Mouse (Mus musculus): ENCODE results near the gene Rbm8a. TPM values are rescaled to one million over a fixed set of nuclear protein-coding genes. Genes with fewer than 3 reads are reported as not detected.
"Not testable (repeated sequence)": the region's sequence is repeated elsewhere in the genome, so short reads cannot be mapped to it uniquely, and the experiment has no call there.

Gene Rbm8a
- total RNA-seq, 2 experiments from 2014 or later = 37.4 to 43.7 TPM

DNA sequence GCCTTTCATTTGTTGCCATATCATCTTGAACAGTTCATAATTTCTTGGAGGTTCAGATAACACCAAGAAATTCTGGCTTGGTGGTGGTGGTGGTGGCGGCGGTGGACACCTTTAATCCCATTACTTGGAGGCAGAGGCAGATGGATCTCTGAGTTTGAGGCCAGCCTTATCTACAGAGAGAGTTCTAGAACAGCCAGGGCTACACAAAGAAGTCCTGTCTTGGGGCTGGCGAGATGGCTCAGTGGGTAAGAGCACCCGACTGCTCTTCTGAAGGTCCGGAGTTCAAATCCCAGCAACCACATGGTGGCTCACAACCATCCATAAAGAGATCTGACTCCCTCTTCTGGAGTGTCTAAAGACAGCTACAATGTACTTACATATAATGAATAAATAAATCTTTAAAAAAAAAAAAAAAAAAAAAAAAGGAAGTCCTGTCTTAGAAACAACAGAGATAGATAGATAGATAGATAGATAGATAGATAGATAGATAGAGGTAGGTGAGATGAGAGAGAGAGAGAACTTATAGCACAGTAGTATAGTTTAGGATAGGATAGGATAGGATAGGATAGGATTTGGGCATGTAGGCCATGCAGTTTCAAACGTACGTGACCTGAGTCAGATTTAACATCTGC is 36.1 kb downstream of the Rbm8a start:
- DNase-seq (ENCODE audit: low spot score in 2 of 2); intact Hi-C loops (cut with DNase I): not testable (repeated sequence)

DNA sequence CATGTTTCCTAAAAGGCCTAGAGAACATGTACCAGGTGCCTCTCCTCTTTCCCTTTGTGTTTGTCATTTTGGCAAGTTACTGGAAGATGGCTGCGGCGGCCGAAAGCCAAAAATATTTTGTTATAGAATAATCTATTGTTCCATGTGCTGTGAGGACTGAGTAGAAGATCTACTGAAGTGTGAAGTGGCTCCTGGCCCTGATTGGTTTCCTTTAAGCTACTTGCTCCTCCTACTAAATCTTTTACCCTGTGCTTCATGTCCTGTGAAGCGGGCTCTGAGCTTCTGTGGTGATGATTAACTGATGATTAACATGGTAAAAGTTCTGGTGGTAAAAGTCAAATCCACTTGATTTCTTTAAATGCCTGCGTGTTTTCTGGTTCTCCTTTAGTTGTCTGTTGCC is 37.2 kb downstream of the Rbm8a start:
- intact Hi-C loops (cut with DNase I) = no loop called here
- no peak for DNase-seq (ENCODE audit: low spot score in 2 of 2)

DNA sequence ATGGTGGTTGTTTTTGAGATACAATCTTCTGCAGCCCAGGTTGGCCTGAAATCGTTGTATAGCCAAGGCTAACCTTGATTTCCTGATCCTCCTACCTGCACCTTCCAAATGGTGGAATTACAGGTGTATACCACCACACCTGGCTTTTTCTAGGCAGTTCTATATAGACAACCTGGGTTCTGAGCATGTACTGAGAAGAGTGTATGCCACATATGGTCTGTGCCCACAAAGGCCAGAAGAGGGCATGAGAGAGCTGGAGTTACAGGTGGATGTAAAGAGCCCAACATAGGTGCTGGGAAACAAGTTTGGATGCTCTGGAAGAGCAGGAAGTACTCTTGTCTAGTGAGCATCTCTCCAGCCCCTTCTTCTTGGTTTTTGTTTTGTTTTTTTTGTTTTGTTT is 37.6 kb downstream of the Rbm8a start:
- intact Hi-C loops (cut with DNase I) = no loop called here

DNA sequence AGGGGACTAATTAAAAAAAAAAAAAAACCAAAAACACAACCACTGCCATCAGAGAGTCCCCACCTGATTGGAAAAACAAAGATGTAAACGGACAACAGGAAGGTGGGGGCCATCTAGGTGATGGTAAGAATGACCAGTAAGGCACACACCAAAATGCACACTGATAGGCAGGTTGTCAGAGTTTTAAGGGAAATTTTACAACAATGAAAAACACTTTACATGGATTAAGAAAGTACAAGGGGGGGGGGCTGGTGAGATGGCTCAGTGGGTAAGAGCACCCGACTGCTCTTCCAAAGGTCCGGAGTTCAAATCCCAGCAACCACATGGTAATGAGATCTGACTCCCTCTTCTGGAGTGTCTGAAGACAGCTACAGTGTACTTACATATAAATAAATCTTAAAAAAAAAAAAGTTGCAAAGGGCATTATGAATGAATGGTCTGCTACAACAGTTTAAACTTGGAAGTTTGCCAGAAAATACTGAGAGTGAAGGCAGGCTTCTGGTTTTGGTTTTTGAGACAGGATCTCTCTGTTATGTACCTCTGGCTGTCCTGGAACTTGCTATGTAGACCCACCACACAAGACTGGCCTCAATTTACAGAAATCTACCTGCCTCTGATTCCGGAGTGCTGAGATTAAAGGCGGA is 38.8 kb downstream of the Rbm8a start:
- intact Hi-C loops (cut with DNase I) = no loop called here
- DNase-seq (ENCODE audit: low spot score in 2 of 2) = no peak

More for the DNA sequence above, 37.6 kb downstream of the Rbm8a start:
- DNase-seq (ENCODE audit: low spot score in 2 of 2) = no peak

DNA sequence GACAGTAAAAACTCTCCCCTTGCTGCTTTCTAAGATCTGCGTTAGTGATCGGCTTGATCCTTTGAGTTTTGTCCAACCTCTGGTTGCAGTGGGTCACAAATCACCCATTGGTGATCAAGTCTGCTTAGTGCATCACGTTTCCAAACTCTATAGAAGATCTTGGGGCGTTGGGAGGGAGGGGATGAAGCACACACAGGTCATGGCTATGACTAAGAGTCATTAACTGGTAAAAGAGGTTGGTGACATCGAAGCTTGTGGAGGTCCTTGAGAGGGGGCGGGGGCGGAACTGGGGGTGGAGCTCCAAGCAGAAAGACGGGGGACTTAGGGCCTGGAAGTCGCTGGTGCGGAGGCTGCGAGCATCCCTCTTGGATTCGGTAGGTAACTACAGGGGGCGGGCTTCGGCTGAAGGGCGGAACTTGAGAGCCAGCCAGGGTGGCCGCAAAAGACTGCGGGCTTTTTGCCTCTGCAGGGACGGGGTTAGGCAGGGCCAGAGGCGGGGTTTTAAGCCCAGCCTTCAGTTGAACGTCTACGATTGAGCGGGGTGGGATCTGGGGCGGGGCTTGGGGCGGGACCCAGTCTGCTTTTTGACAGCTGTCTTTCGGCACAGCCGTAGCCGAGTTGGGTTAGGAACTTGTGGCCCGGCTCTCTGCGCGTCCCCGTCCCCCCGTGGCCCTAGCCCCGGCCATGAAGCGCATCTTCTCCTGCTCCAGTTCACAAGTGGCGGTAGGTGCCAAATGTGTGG is 40.2 kb downstream of the Rbm8a start, which contains the start of gene Ankrd35:
TSS of gene Ankrd35 (plus strand) at position 405 of the 742 bp plus-strand sequence.
- intact Hi-C loops (cut with DNase I) = loop anchor here (2.0 kb wide), 1 partner anchor 27 kb away; the partner anchor contains the start of gene Pias3
- DNase-seq (ENCODE audit: low spot score in 2 of 2) = peak; percentile 66 to 67

DNA sequence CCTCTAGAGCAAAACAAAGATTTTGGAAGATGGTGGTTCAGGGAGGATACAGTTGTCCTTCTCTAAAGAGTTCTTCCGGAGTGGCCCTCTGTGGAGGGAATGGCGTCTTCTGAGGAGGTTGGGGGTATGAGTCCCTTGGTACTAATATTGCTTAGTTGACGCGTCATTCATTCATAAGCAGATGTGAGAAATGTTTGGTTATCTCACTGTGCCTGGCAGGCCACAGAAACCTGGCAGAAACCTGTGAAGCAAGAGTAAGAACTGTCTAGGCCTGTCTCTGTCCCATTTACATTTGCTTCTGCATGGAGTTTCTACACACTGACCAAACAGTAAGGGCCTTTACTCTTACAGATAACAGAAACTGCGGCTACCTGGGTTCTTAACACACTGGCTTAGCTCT is 41.8 kb downstream of the Rbm8a start:
- no peak for DNase-seq (ENCODE audit: low spot score in 2 of 2)
- intact Hi-C loops (cut with DNase I) = loop anchor here (2.0 kb wide), 1 partner anchor 25 kb away; the partner anchor contains the start of gene Pias3

DNA sequence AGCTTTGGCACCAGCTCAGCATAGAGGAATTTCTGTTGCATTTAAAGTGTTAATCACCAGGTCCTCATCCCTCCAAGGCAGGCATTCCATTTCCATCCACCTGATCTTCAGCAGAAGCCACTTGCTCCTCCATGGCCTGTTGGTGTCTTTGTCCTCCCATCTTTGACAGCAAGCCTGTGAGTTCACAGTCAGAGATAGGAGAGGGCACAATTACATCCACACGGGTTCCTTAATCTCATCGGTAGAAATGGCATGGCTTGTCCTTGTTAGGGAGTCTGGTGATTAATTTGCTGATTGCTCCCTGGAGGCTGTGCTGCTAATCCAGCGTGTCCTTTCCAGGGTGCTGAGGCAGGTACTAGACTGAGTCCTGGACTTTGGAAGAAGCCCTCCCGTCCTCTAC is 43.8 kb downstream of the Rbm8a start:
- intact Hi-C loops (cut with DNase I) = no loop called here
- no peak for DNase-seq (ENCODE audit: low spot score in 2 of 2)

DNA sequence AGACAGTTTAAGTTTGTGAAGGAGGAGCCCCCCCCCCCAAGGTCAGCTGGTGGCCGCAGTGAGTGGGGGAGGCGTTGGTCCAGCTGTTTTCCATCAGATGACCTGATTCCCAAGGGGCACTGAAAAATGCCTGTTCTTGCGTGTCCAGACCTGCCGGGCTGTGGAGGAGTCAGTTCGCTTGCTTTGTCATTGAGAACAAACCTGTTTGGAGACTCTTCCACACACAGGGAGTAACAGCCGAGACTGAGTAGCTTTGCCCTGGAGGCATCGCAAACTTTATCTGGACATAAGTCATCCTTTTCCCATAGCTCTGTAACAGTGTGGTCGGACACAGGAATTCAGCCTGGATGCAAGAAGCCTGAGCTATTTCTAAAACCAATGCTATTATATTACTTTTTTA is 44.7 kb downstream of the Rbm8a start:
- intact Hi-C loops (cut with DNase I) = no loop called here
- no peak for DNase-seq (ENCODE audit: low spot score in 2 of 2)

DNA sequence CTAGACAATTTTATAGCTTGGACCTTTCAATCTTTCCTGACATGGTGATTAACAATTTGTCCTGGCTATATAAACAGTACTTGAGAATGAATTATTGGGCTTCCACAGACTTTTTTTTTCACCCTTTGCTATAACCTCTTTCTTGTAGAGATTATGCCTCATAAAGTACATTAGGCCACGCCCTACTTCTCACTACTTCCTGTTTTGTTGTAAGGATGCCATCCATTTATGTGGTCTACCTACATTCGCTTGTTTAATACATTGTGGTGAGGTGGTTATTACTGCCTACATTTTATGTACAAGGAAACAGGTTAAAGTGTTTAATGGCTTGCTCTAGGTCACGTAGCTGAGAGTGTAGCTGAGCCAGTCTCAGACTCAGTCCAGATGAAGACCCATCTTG is 45.4 kb downstream of the Rbm8a start:
- no peak for DNase-seq (ENCODE audit: low spot score in 2 of 2)
- intact Hi-C loops (cut with DNase I) = no loop called here

DNA sequence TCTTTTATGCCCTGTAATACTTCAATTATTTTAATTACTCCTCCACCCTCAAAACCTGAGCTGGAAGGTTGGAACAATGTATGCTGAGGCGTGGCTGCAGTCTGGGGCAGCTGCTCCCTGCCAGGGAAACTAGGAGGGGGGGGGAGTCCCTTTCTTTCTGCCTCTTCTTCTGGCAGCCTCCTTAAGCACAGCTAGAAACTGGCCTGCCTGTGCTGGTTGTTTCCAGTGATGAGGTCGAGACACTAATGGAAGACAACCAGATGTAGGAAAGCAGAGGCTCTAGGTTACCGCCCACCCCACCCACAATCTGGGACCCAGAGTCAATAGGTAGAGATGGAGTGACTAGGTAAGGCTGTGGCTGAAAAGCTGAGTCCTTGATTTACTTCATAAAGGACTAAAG is 46.0 kb downstream of the Rbm8a start:
- DNase-seq (ENCODE audit: low spot score in 2 of 2) = no peak
- intact Hi-C loops (cut with DNase I) = no loop called here

DNA sequence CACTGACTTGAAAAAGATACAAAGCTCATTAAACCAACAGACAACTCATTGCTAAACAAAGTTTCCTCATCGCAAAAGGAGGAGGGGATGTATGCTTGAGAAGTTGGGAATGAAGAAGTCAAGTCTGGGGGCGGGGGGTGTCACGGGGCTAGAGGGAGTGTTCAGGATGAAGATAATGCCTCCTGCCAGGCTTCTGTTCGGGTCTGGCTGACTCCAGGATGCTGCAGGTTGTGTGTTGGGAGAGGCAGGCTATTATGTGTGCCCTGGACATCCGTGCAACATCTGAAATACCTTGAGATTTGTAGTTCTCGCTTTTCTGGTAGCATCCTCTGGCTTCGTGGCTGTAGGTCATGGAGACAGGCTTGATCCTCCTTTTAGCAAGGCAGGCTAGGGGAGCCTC is 48.7 kb downstream of the Rbm8a start:
- intact Hi-C loops (cut with DNase I) = no loop called here
- no peak for DNase-seq (ENCODE audit: low spot score in 2 of 2)

DNA sequence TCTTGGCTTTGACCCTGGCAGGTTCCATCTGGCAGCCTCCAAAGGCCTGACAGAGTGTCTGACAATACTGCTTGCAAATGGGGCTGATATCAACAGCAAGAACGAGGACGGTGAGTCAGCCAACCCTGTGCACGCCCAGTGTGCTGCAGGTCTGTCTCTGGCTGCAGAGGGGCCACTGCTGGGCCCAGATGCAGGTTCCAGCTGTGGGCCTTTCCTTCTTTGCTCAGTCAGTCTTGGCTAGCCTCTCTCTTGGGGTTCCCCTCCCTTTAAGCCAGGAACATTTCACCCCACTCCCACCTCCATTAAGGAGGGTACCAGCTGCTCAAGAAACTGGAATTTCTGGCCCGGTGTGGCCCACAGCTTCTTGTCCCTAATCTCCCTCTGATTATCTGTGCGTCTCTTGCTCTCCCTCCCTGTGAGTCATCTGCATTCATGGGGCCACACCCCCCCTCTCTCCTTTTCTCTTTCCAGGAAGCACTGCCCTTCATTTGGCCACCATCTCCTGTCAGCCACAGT is 49.5 kb downstream of the Rbm8a start:
- intact Hi-C loops (cut with DNase I) = no loop called here

DNA sequence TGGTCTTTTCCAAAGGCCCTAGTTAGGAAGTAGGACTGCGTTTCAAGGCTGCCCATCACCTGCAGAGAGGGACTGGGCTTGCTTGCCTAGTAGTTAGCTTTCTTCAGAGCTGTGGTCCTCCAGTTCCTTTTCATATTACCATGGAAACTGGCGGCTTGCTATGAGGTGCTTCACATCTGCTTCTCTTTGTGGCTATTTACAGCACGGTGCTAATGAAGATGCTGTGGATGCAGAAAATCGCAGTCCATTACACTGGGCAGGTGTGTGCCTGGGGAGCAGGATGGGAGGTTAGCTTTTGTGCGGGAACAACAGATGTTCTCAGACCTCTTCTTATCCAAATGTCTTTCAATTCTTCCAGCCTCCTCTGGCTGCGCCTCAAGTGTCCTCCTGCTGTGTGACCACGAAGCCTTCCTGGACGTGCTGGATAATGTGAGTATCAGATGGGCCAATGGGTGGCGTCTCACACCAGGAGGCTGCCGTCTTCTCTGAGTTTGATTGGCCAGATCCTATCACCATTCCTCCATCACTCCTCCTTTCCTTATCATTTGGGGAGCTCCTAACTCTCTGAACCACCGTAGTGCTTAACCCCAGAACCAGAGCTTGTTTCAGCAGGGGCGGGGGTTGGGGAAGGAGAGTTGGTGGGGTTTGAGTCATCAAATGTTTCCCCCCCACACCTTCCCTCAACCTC is 50.7 kb downstream of the Rbm8a start:
- intact Hi-C loops (cut with DNase I) = no loop called here
- no peak for DNase-seq (ENCODE audit: low spot score in 2 of 2)

More for the DNA sequence above, 49.5 kb downstream of the Rbm8a start:
- no peak for DNase-seq (ENCODE audit: low spot score in 2 of 2)

Other genes starting within 250 kb of the Rbm8a start
- not detected for gene BC107364, start 177.6 kb upstream of the Rbm8a start, total RNA-seq (2021)
- 1 to 10 TPM in 1 of 2 experiments, under 1 TPM in 1; 0.77 to 2.1 TPM for gene Hfe2, start 104.8 kb upstream of the Rbm8a start, total RNA-seq (2021)
- gene Txnip, start 72.0 kb upstream of the Rbm8a start, total RNA-seq (2021) = 10 to 100 TPM; 19.5 to 21.8 TPM
- not detected for gene Gm16253, start 52.9 kb upstream of the Rbm8a start, total RNA-seq (2021)
- gene Polr3gl, start 35.8 kb upstream of the Rbm8a start, total RNA-seq (2021) = 10 to 100 TPM; 22.5 to 29.9 TPM
- 10 to 100 TPM; 68.9 to 75.7 TPM for gene Ankrd34a, start 33.3 kb upstream of the Rbm8a start, total RNA-seq (2021)
- gene Lix1l, start 28.8 kb upstream of the Rbm8a start, total RNA-seq (2021) = 10 to 100 TPM; 17.3 to 18.3 TPM
- 10 to 100 TPM; 56.1 to 57.1 TPM for gene Pex11b, start 5.4 kb downstream of the Rbm8a start, total RNA-seq (2021)
- gene Gm42957, start 5.5 kb downstream of the Rbm8a start, total RNA-seq (2021) = under 1 TPM; 0.17 to 0.66 TPM
- 1 to 10 TPM; 1.2 to 3.2 TPM for gene Itga10, start 15.7 kb downstream of the Rbm8a start, total RNA-seq (2021)
- 1 to 10 TPM; 7.5 to 8.1 TPM for gene Ankrd35, start 40.2 kb downstream of the Rbm8a start, total RNA-seq (2021)
- 10 to 100 TPM; 23.9 to 24.3 TPM for gene Pias3, start 66.5 kb downstream of the Rbm8a start, total RNA-seq (2021)
- 1 to 10 TPM; 9.0 to 9.8 TPM for gene Nudt17, start 78.6 kb downstream of the Rbm8a start, total RNA-seq (2021)
- 10 to 100 TPM; 24.1 to 28.0 TPM for gene Polr3c, start 97.7 kb downstream of the Rbm8a start, total RNA-seq (2021)
- gene Rnf115, start 97.7 kb downstream of the Rbm8a start, total RNA-seq (2021) = 10 to 100 TPM; 66.4 to 66.7 TPM
- gene Pdzk1, start 199.4 kb downstream of the Rbm8a start, total RNA-seq (2021) = under 1 TPM; 0.15 to 0.34 TPM
- not detected for gene Cd160, start 199.4 kb downstream of the Rbm8a start, total RNA-seq (2021)